Mouse (Mus musculus): Measurements from ENCODE around the gene Slc22a20.

DNA sequence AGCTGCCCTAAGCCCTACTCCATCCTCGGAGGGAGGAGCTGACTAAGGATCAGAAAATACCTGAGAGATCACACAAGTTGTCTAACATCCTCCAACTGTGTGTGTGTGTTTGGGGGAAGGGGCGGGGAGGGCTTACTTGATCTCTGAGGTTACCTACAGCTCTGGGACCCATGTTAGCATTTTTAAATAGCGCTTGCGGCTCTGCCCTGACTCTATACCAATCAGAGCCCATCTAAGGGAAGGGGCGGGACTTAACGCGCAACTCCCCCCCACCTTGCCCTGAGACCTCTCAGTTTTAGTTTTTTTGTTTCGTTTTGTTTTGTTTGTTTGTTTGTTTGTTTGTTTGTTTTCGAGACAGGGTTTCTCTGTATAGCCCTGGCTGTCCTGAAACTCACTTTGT lies 43.5 kb upstream of the Slc22a20 start:
- TF ChIP-seq CTCF (IDR thresholded peaks at IDR 0.05; ENCODE audit: low read depth, low read length) (no peak), POLR2A (IDR thresholded peaks at IDR 0.05; ENCODE audit: insufficient read depth, low read length) (no peak), EP300 (IDR thresholded peaks at IDR 0.05; ENCODE audit: insufficient read depth, low read depth, low read length) (no peak)

Data from ES-Bruce4 (cell line).